Mouse (Mus musculus) urinary bladder, postnatal 14 days (tissue): ENCODE results near the gene Lmnb2.

ENCODE experiments used
- DNase-seq: peaks from one replicate; pipeline ENCODE4 v3.0.0; 2021; ENCODE audit warnings: low spot score

Lmnb2 gene

GRCm38 (mm10) chr10:80946684-80947437 lies 28.8 kb upstream of the Lmnb2 start:
- DNase-seq, result no peak

DNA sequence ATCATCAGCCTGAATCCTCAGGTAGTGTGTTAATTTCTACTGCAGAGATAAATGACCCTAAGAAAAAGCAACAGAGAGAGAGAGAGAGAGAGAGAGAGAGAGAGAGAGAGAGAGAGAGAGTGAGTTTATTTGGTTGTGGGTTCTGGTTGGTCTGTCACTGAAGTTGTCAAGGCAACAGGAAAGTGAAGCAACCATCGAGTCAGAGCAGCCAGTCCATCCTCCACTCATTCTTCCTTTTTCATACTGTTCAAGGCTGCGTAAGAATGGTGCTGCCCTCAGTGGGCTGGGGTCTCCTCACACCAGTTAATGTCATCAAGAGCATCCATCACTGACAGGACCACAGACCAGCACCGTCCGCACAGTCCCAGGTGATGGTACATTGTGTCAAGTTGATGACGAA lies 26.2 kb upstream of the Lmnb2 start:
- DNase-seq, result no peak

DNA sequence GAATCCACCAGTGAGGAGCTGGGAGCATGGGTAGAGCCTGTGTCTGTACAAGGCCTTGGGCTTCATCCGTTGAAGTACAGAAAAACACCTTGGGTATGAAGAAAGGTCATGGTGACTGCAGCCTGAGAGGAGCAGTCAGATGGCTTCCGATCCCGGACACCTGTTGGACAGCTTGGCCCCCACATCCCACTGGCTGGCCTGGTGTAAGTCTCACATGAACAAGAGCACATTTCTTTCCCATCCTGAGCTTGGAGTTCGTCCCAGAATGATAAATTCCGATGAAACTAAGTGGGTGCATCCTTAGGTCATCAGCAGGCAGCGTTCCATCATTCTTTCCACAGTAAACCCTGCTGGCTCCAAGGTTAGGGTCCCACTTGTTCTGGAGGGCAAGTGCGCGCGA lies 25.7 kb upstream of the Lmnb2 start:
- no peak for DNase-seq

DNA sequence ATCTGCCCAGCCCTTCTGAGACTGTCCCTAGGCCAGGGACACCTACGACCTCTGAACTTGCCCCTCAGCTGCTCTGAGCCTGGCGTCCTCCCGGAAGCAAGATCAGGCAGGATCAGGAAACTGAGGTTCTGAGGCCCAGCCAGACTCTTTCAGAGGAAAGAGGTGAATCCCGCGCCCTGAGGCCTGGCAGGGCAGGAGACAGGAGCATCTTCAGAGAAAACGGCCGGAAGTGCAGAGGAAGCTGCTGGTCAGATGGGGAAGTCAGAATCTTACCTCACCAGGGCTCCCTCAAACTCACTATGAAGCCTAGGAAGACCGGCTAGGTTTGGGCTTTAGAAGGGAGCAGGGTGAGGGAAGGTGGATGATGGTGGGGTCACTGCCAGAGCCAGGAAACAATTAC lies 24.9 kb upstream of the Lmnb2 start:
- no peak for DNase-seq

- no peak for DNase-seq
These were observed 22.9 kb upstream of the Lmnb2 start for GRCm38 (mm10) chr10:80940988-80941347.

DNA sequence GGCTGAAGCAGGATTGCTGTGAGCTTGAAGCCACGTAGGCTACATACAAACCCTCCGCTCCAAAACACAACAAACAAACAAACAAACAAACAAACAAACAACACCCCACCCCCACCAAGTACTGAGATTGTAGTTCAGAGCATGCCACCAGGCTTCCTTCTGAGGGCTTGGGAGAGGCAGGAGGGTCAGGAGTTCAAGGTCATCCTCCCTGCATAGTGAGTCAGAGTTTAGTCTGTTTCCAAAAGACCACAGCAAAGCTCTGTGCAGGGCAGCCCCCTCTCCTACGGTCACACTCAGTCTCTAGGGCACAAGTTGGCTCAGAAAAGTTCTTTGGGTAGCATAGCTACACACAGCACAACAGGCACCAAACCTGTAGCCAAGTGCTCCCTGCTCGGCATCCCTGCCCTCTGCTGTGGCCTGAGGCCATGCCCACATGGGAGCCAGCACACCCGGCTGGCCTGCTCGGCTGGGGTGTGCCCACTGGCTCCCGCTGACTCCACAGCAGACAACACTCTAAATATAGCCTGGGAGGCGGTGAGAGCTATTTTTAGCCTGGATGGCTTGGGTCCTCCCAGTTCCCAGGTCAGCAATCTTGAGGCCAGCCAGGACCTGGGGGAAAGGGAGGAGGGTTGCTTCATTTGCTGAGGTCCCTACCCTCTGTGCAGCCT lies 22.4 kb upstream of the Lmnb2 start:
- DNase-seq, result peak; percentile 57

DNA sequence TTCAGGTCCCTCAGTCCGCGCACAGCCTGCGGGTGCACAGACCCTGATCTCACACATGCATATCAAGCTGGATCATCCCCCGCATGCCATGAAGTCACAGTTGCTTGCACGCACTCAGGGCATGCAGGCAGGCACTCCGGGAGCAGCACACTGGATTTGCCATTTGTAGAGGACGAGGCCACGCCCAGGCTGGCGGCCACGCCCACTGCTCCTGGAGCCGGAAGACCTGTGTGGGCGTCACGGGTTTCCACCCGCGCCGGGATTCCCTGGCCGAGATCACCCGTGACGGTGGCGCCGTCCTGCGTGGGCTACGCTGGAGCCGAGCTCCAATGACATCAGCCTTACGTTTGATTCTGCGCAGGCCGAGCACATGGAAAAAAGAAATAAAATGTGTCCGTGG lies 21.6 kb upstream of the Lmnb2 start:
- peak; percentile 89 for DNase-seq

DNA sequence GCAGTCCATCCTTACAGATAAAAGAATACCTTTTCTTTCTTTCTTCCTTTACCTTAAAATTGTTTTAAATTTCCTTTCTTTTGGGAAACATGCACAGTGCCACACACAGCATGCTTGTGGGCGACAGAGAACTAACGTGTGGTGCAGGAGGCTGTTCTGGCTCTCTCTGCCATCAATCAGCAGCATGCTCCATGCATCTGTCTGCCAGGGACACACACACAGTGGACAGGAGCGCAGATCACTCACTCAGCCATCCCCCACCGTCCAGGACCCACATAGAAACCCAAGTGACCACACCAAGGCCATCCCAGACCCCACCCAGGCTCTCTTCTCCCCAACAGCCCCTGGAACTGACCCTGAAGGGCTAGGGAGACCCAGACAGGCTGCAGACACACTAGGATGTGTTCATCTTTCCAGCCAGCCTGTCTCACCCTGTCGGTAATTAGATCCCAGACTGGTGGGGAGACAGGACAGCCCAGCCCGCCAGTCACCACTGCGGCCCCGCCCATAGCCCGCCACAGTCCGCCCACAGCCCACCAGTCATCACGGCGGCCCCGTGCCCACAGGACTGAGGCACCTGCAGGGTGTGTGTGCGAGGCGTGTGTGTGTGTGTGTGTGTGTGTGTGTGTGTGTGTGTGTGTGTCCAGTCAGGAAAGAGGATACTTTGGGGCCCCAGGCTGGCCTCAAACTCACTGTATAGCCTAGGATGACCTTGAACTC lies 20.9 kb upstream of the Lmnb2 start:
- no peak for DNase-seq

GRCm38 (mm10) chr10:80937646-80938045 lies 19.6 kb upstream of the Lmnb2 start:
- DNase-seq, result peak; percentile 94

DNA sequence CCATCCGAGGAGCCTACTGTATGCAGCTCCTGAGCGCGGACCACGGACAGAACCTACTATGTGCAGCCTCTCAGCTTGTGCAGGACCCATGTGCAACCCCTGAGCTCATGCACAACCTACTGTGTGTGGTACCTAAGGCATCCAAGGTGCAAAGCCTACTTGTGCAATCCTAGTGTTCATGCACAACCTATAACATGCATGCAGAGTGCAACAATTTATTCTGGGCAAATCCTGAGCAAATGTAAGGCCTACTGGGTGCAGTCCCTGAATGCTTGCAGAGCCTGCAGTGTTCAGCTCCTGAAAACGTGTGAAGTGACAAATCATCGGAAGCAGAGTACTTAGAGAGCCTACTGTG lies 18.7 kb upstream of the Lmnb2 start:
- no peak for DNase-seq

DNA sequence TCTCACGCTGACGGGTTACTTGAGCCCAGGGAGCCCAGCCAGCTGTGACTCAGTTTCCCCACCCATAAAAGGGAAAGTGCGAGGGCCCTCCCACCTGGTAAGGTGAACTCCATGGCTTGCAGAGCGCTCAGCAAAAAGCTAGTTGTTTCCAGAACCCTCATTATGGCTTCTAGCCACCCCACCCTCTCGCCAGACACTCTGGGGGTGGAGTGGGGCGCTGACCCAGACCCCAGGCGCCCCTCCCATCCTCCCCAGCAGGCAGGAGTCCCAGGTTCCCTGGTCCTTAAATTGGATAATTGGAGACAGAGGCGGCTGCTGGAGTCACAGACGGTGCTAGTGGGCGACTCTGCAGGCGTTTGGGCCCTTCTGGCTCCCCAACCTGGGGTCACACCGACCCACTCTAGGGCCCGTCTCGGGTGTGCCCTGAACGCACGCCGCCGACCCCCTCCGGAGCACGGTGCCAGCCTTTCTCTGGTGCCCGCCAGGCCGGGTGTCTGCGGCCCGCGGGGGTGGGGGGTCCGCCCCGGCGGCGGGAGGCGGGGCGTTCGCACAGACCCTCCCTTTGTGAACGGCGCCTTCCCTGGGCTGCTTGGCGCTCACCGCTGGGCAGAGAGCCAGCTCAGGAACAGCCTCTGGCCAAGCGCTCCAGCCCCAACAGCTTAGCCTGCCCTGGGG lies 18.2 kb upstream of the Lmnb2 start:
- DNase-seq, result peak; percentile 78

DNA sequence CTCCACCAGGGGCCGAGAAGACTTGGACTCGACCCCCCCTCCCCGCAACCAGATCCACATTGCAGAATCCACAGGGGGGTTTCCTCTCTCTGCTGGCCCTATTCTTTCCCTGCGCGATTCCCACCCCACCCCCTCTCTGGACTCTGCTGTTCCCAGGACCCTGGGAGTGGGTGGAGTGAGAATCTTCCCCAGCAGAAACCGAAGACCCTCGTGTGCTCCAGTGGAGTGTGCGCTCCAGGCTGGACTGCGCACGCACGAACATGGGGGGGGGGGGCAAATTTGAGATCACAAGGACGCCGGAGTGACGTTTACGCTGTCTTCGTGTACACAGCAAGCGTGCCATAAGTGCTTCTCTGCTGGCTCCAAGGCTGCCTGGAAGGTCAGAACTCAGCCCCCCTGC lies 17.7 kb upstream of the Lmnb2 start:
- DNase-seq, result no peak

DNA sequence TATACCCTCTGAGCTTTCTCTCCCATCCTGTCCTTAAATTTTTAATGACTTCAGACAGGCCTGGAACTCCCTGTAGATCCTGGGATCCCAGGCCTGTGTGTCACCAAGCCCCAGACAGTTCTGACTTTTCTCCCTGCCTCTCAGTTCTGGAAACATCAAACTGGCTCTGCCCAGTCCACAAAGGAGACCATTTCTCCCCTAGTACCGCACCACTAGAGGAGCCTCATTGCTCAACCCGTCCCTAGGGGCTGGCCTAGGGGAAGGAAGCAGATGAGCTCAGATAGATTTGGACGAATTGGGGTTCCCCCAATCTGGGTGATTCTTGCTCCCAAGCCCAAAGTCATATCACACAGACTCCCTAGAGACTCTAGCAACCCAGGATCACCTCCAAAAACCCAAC lies 17.2 kb upstream of the Lmnb2 start:
- no peak for DNase-seq

- no peak for DNase-seq
These were observed 16.3 kb upstream of the Lmnb2 start for GRCm38 (mm10) chr10:80934136-80934985.

DNA sequence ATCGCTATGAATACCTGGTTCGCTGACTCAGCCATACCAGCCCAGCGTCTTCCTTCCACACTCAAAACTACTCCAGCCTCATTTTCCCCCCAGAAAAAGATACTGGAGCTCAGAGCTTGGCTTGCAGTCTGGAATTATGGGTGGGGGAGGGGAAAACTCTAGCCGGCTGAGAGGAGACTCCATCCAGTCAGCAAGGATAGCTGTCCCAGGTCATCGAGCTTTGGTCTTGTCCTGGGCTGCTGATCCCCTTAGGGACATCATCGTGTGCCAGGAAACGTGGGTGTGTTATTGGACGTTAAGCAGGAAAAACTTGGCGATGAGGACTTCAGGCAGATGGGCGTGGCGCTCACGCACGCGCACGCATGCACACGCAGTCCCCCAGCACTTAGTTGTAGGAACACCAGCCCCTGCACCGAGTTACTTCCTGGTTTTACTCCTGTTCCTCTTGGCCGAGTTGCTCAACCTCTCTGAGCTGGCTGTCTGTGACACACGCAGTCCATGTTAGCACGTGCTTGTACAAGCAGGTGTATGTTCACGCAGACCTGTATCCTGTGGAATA lies 15.5 kb upstream of the Lmnb2 start:
- DNase-seq, result no peak

GRCm38 (mm10) chr10:80932700-80933420 lies 14.8 kb upstream of the Lmnb2 start:
- no peak for DNase-seq

- no peak for DNase-seq
These were observed 14.2 kb upstream of the Lmnb2 start for GRCm38 (mm10) chr10:80932206-80932605.

- no peak for DNase-seq
These were observed 13.7 kb upstream of the Lmnb2 start for GRCm38 (mm10) chr10:80931695-80932094.

GRCm38 (mm10) chr10:80931153-80931671 lies 13.2 kb upstream of the Lmnb2 start:
- peak; percentile 46 for DNase-seq

- DNase-seq, result peak; percentile 53
These were observed 12.5 kb upstream of the Lmnb2 start for GRCm38 (mm10) chr10:80930361-80931152.
